Mouse (Mus musculus) intestine, postnatal 0 days (tissue): ENCODE data around the gene Arhgef3. TPM values are rescaled to one million over a fixed set of nuclear protein-coding genes. Genes with fewer than 3 reads are reported as not detected.

Source experiments
- ATAC-seq: fragments of 200-750 bp; cut with Nextera tagmentation; 2 replicates; pipeline ENCODE4 v1.8.0; 2017; ENCODE audit warnings: mild to moderate bottlenecking, moderate TSS enrichment, moderate library complexity
- H3K27ac ChIP-seq: fragments of 300-500 bp; sonication (generic); 2 replicates; pipeline ENCODE4 v1.5.1; 2014; ENCODE audit warnings: mild to moderate bottlenecking, low read depth, low read length, moderate library complexity
- H3K27me3 ChIP-seq: fragments of 300-500 bp; sonication (generic); replicated peaks from 2 replicates; pipeline ENCODE4 v1.6.1; 2014; ENCODE audit warnings: low read length, mixed read lengths; ENCODE audit not compliant: control insufficient read depth, insufficient read depth
- H3K36me3 ChIP-seq: fragments of 300-500 bp; sonication (generic); 2 replicates; pipeline ENCODE4 v1.6.1; 2014; ENCODE audit warnings: mild to moderate bottlenecking, moderate library complexity; ENCODE audit not compliant: control insufficient read depth, insufficient read depth
- H3K4me1 ChIP-seq: fragments of 300-500 bp; sonication (generic); replicated peaks from 2 replicates; pipeline ENCODE4 v1.6.1; 2014; ENCODE audit warnings: antibody characterized with exemption, low read length, mixed read lengths; ENCODE audit not compliant: control insufficient read depth, insufficient read depth
- H3K4me2 ChIP-seq: fragments of 300-500 bp; sonication (generic); replicated peaks from 2 replicates; pipeline ENCODE4 v1.6.1; 2014; ENCODE audit warnings: low read depth, mild to moderate bottlenecking, moderate library complexity
- H3K4me3 ChIP-seq: fragments of 300-500 bp; sonication (generic); 2 replicates; pipeline ENCODE4 v1.5.1; 2014; ENCODE audit warnings: low read depth, low read length
- H3K9ac ChIP-seq: fragments of 300-500 bp; sonication (generic); 2 replicates; pipeline ENCODE4 v1.6.1; 2014; ENCODE audit warnings: mild to moderate bottlenecking, low read depth, low read length
- H3K9me3 ChIP-seq: fragments of 300-500 bp; sonication (generic); 2 replicates; pipeline ENCODE4 v1.6.1; 2016; ENCODE audit warnings: mixed run types; ENCODE audit not compliant: control insufficient read depth
- CTCF ChIP-seq: sonication (generic); IDR thresholded peaks from 2 replicates; pipeline ENCODE4 v1.5.1; 2016; ENCODE audit warnings: low read depth, mild to moderate bottlenecking, control low read depth, antibody characterized with exemption, moderate library complexity
- WGBS: fragments of 180-500 bp; shearing (Covaris S2); extraction: QIAGEN DNeasy Blood & Tissue Kit; methylation state at CpG from one replicate; pipeline ENCODE4 v1.1.7; 2014; 5-methylcytosine and 5-hydroxymethylcytosine counted together
- polyA plus RNA-seq: library from polyadenylated mRNA; unstranded; fragments of >200 nt; fragmentation: Nextera tagmentation; extraction: Ambion mirVana; gene quantifications from 2 replicates; pipeline ENCODE4 v1.2.1, GENCODE M21; 2015

Gene Arhgef3
- polyA plus RNA-seq, 1 experiment from 2014 or later, result 12.2 TPM

DNA sequence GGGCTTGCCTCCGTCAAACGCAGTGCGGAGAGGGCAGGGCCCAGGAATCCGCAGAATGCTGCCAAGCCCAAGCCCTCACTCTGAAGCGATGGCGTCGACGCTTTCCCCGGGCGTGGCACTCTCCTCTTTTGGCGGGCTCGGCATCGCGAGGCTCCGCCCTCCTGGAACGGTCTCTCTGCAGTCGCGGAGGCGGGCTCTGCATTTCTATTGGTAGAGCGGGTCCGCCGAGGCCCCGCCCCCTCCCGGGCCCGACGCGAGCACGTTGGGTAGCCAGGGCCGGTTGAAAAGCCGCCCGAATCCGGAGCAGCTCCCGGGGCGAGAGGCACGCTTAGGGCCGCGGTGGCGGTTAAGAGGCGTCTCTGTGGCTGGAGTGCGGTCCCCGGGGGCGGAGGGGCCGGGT lies 313.9 kb downstream of the Arhgef3 start, which contains the start of gene Fam208a:
Fam208a (plus strand) TSS at position 262 of the 400 bp plus-strand sequence.
- no peaks in the 10 kb centered on the region for H3K4me1 ChIP-seq
- ATAC-seq, result peak; percentile 96
- H3K27ac ChIP-seq, result peak within 1 kb of the TSS; percentile 100
- H3K36me3 ChIP-seq, result 0 out of 2 replicates have a peak, but pooled peaks cover 4% of the 10 kb centered on the region
- no peak for TF ChIP-seq CTCF
- peak within 1 kb of the TSS; percentile 56 for H3K4me3 ChIP-seq
- peak within 1 kb of the TSS; percentile 92 for H3K9ac ChIP-seq
- WGBS, result 2% methylated on average over 43 of the region's 43 CpGs
- H3K27me3 ChIP-seq, result no peaks in the 10 kb centered on the region
- peak within 1 kb of the TSS; percentile 91 for H3K4me2 ChIP-seq
- H3K9me3 ChIP-seq, result no peaks in the 10 kb centered on the region

DNA sequence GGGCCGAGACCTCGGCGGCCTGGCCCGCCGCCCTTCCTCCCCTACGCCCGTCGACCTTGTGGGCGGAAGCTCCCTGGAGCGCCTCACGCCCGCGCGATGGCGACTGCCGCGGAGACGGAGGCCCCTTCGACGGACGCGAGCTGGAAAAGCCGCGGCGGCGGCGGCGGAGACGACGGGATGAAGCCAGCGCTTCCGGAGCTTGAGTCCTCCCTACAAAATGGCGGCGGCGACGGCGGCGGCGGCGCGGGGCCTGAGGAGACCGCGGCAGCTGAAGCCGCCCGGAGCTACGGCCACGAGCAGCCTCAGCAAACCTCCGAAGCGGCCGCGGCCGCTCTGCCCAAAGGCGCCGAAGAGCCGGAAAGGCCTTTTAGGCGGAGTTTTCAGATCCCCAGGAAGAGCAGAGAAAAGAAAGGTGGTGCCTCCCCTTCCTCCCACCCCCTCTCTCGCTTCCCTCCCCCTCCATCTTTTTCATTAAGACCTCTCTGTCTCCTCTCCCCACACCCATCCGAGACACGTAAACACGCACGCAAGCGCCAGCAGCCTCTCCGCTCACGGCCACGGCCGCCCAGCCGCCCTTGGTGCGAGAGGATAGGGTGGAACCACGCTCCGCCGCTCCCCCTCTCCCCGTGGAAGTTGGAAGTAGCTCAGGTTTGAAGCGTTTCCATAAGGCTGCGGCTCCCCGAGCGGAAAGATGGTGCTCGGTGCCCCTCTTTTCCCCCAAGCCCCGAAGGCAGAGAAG lies 314.4 kb downstream of the Arhgef3 start:
- peak; percentile 72 for ATAC-seq
- H3K27ac ChIP-seq, result peak overlapping the region; percentile 100
- peak overlapping the region; percentile 92 for H3K9ac ChIP-seq
- 0 out of 2 replicates have a peak, but pooled peaks cover 4% of the 10 kb centered on the region for H3K36me3 ChIP-seq
- under 1% methylated on average over 78 of the region's 78 CpGs for WGBS
- no peaks in the 10 kb centered on the region for H3K9me3 ChIP-seq
- no peak for TF ChIP-seq CTCF
- H3K4me3 ChIP-seq, result peak overlapping the region; percentile 56
- H3K4me1 ChIP-seq, result no peaks in the 10 kb centered on the region
- H3K27me3 ChIP-seq, result no peaks in the 10 kb centered on the region
- peak overlapping the region; percentile 91 for H3K4me2 ChIP-seq

DNA sequence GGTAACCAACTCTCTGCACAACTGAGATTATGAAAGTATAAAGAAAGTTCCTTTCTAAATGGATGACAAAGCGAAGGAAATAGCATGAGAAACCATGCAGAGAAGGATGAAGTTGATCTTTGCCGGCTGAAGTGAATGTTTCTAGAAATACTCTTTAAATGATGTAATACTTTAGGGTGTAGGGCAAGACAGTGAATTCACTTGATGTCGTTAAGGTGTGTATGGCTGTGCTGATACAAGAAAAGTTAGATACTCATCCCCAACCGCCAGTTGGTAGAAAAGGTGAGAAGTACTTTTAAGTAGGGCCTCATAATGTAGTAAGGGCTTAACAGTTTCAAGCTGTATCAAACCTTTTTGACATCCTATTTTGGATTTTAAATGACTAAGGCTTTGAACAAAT lies 315.6 kb downstream of the Arhgef3 start:
- no peak for ATAC-seq
- Histone ChIP-seq H3K27ac (no peak overlapping the region), H3K4me3 (no peak overlapping the region), H3K4me2 (no peak overlapping the region), H3K27me3 (no peaks in the 10 kb centered on the region), H3K9ac (no peak overlapping the region), H3K9me3 (no peaks in the 10 kb centered on the region), H3K4me1 (no peaks in the 10 kb centered on the region), H3K36me3 (0 out of 2 replicates have a peak, but pooled peaks cover 4% of the 10 kb centered on the region)
- TF ChIP-seq CTCF, result no peak
- WGBS, result 82% methylated on average over 4 of the region's 4 CpGs

DNA sequence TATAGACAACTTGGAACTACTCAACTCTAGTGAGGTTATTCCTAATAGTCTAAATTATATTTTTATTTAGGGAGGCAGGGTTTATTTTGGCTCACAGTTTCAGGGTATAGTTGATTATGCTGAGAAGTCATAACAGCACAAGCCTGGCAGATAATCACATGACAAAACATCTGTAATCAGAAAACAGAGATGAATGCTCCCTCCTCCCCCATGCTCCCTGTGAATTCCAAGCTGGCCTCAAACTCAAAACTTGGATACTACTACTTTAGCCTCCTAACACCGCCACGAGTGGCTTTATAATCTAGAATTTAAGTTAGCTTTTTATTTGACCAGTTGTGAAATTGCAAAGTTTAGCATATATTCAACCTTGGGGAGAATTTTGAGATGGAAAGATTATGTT lies 317.4 kb downstream of the Arhgef3 start:
- ATAC-seq, result no peak
- WGBS, result 99% methylated on average over 2 of the region's 2 CpGs

DNA sequence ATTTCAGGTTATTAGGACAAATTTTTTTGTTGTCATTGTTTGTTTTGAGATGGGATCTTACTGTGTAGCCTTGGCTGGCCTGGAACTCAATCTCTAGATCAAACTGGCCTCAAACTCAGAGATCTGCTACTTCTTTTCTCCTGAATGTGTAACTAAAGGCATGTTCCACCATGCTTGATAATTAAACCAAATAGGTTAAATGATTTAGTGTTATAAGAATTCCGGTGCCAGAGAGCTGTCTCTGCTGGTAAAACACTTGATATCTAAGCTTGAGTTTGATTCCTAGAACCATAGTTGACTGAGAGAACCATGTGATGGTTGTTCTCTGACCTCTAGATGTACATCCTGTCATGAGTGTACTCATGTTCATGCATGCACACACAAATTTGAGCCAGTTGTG lies 321.4 kb downstream of the Arhgef3 start:
- no peaks in the 10 kb centered on the region for H3K27me3 ChIP-seq
- no peak overlapping the region for H3K4me3 ChIP-seq
- no peak for ATAC-seq
- no peaks in the 10 kb centered on the region for H3K9me3 ChIP-seq
- H3K9ac ChIP-seq, result no peak overlapping the region
- WGBS, result 96% methylated on average over 1 of the region's 1 CpGs
- no peak for TF ChIP-seq CTCF
- H3K4me1 ChIP-seq, result no peaks in the 10 kb centered on the region
- H3K27ac ChIP-seq, result no peak overlapping the region
- H3K4me2 ChIP-seq, result no peak overlapping the region
- H3K36me3 ChIP-seq, result peaks cover 9% of the 10 kb centered on the region; the same call in 1 of the 2 replicates

More for the DNA sequence above, 317.4 kb downstream of the Arhgef3 start:
- H3K4me2 ChIP-seq, result no peak overlapping the region
- no peak overlapping the region for H3K9ac ChIP-seq
- no peaks in the 10 kb centered on the region for H3K27me3 ChIP-seq
- no peaks in the 10 kb centered on the region for H3K4me1 ChIP-seq
- 0 out of 2 replicates have a peak, but pooled peaks cover 4% of the 10 kb centered on the region for H3K36me3 ChIP-seq
- H3K4me3 ChIP-seq, result no peak overlapping the region
- TF ChIP-seq CTCF, result no peak
- H3K27ac ChIP-seq, result no peak overlapping the region
- no peaks in the 10 kb centered on the region for H3K9me3 ChIP-seq

DNA sequence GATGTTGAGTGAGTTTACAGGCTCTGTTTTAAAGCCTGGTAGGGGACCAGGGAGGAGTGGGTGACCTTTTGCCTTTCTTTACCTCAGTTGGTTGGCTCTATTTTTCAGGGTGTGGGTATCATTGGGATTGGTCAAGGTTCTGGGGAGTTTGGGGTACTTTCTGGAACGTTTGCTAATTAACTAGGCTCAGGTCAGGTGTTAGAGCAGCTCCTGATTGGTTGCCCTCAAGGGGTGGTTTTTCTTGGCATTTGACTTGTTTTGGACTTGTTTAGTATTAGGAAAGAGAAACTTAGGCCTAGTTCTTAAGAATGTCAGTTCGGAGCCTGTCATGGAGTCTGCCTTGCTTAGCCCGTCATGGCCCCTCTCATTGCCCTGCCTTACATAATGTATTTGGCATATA lies 322.1 kb downstream of the Arhgef3 start:
- H3K9ac ChIP-seq, result no peak overlapping the region
- peaks cover 9% of the 10 kb centered on the region; the same call in 1 of the 2 replicates for H3K36me3 ChIP-seq
- H3K9me3 ChIP-seq, result no peaks in the 10 kb centered on the region
- H3K4me3 ChIP-seq, result no peak overlapping the region
- no peak for ATAC-seq
- TF ChIP-seq CTCF, result no peak
- no peaks in the 10 kb centered on the region for H3K27me3 ChIP-seq
- no peaks in the 10 kb centered on the region for H3K4me1 ChIP-seq
- H3K4me2 ChIP-seq, result no peak overlapping the region
- WGBS, result 89% methylated on average over 3 of the region's 3 CpGs
- H3K27ac ChIP-seq, result no peak overlapping the region
